ENCODE assay signal across 9 mouse cellular contexts in genomic region chr2:4593433-4593832, GRCm38 (mm10). TPM values are rescaled to one million over a fixed set of nuclear protein-coding genes. Genes with fewer than 3 reads are reported as not detected.
DNase-seq lines count a peak whose midpoint lies in the region; ATAC-seq and TF ChIP-seq lines count a peak whose summit lies in the region.
"Had no signal": no experiment of that assay in that cellular context is flagged by ENCODE, and none has a peak within 500 bp of the region (broad histone marks: within the 10 kb centered on the region; RNA-seq: fewer than 3 reads in every experiment).

No protein-coding gene starts in this region.

- H3K4me1 ChIP-seq in lung, adult 2 months (ENCODE audit: control insufficient read depth, insufficient read depth, low read length), result peaks cover 30% of the 10 kb centered on the region

- intact Hi-C loops in left cerebral cortex, adult 2 months (cut with DNase I), result no loop called here

- ATAC-seq in granulocyte monocyte progenitor cell, adult 5-6 weeks (replicated peaks; ENCODE audit: poor library complexity, severe bottlenecking), result peak; percentile 98

- TF ChIP-seq CTCF in lung, adult 2 months (IDR thresholded peaks at IDR 0.05; ENCODE audit: insufficient read depth, low read length), result no peak
- no peak for TF ChIP-seq CTCF in left cerebral cortex, adult 2 months (IDR thresholded peaks at IDR 0.05)

- no peak overlapping the region for H3K27ac ChIP-seq in left cerebral cortex, adult 2 months
- H3K27ac ChIP-seq: neural tube, embryonic 13.5 days had no signal

- TF ChIP-seq POLR2A in lung, adult 2 months (IDR thresholded peaks at IDR 0.05; ENCODE audit: borderline replicate concordance, extremely low read depth, low read depth, low read length), result no peak

- DNase-seq in ovary, adult 18-20 months (ENCODE audit: low spot score), result peak; percentile 63
- DNase-seq in ovary, postnatal 14 days (ENCODE audit: low spot score), result no peak
- DNase-seq in embryo, embryonic 10 days (ENCODE audit: low spot score), result peak; percentile 67
- DNase-seq in kidney, adult 18-20 months, result peak; percentile 74
- peak; percentile 79 for DNase-seq in lung, adult 2 months
- DNase-seq in testis, postnatal 10 days (ENCODE audit: low spot score), result peak; percentile 85
- no peak for DNase-seq in left cerebral cortex, adult 2 months (ENCODE audit: extremely low spot score in 1 of 2, low spot score in 2 of 2)

- WGBS in lung, adult 2 months, result 23% methylated on average over 9 of the region's 9 CpGs

- H3K4me3 ChIP-seq in lung, adult 2 months (replicated peaks; ENCODE audit: extremely low read depth, low read depth, low read length), result no peak overlapping the region
- H3K4me3 ChIP-seq in left cerebral cortex, adult 2 months, result no peak overlapping the region
- H3K4me3 ChIP-seq: neural tube, embryonic 13.5 days had no signal

RNA-seq across cellular contexts. Expression of gene Prpf18, which starts 58.5 kb away (rescaled TPM):
- 36.8 and 38.4 TPM in 2 replicates for total RNA-seq in granulocyte monocyte progenitor cell, adult 5-6 weeks (2014; fragmentation: Nextera tagmentation)
- total RNA-seq in granulocyte monocyte progenitor cell, adult 5-6 weeks (2017), result 42.6 and 66.3 TPM in 2 replicates
- 10.6 and 15.2 TPM in 2 replicates for polyA plus RNA-seq in lung, adult 2 months (2012; rRNA removed)
- total RNA-seq in left cerebral cortex, adult 2 months (2021), result 10 to 100 TPM; 50.3 to 52.5 TPM

Comparison
In these comparisons a context has a peak if more than half of its experiments do, and no peak if none do; other contexts are left out.
1. DNase-seq: peak in ovary, adult 18-20 months (single experiment), embryo, embryonic 10 days (single experiment), kidney, adult 18-20 months (single experiment), lung, adult 2 months (single experiment) and testis, postnatal 10 days (single experiment); none in ovary, postnatal 14 days (single experiment) and left cerebral cortex, adult 2 months (0 of 2).